Mouse (Mus musculus): ENCODE measurements at regions not wholly inside any gene's neighbourhood (a gene's known extent, or its start where the extent isn't known, plus 50 kb on each side); places are given as distances from the start of the nearest gene placed in this dataset.

GRCm38 (mm10) chr3:153144217-153144616, 162.2 kb upstream of the St6galnac5 start:
- Histone ChIP-seq H3K27ac (ENCODE audit: insufficient read depth, low read depth, low read length, poor library complexity, severe bottlenecking) (no peak overlapping the region), H3K4me1 (ENCODE audit: control insufficient read depth in 2 of 2, insufficient read depth in 2 of 2, low read length in 2 of 2, poor library complexity in 1 of 2) (0 out of 4 replicates have a peak, but pooled peaks cover 0 to 2% of the 10 kb centered on the region in 2 experiments), H3K9ac (ENCODE audit: insufficient read depth, low read depth, low read length, poor library complexity, severe bottlenecking) (no peak overlapping the region), H3K9me3 (ENCODE audit: control insufficient read depth, insufficient read depth, low read depth, low read length) (no peaks in the 10 kb centered on the region), H3K36me3 (ENCODE audit: control insufficient read depth, insufficient read depth, low read length, poor library complexity, severe bottlenecking) (no peaks in the 10 kb centered on the region), H3K4me3 (ENCODE audit: insufficient read depth in 1 of 2, low read depth in 1 of 2, low read length in 2 of 2, poor library complexity in 1 of 2, severe bottlenecking in 1 of 2) (no peak overlapping the region)
- TF ChIP-seq MAFK (IDR thresholded peaks at IDR 0.05; ENCODE audit: insufficient read depth, low read depth, low read length) (no peak), ZC3H11A (IDR thresholded peaks at IDR 0.05; ENCODE audit: borderline replicate concordance, low read depth, low read length) (no peak), ZNF384 (IDR thresholded peaks at IDR 0.05; ENCODE audit: low read depth, low read length) (no peak), HCFC1 (IDR thresholded peaks at IDR 0.05; ENCODE audit: borderline replicate concordance, insufficient read depth, low read length) (no peak), CHD2 (IDR thresholded peaks at IDR 0.05; ENCODE audit: low read depth, low read length) (no peak)
- no peak for DNase-seq (ENCODE audit: low read depth, low spot score)
- in situ Hi-C loops (cut with MboI; ENCODE audit: low sequenced_read_pairs in 2 of 2, unreplicated experiment in 2 of 2): no loop called here

- no peak overlapping the region for H3K27ac ChIP-seq (ENCODE audit: insufficient read depth, low read depth, low read length, poor library complexity, severe bottlenecking)
- in situ Hi-C loops (cut with MboI; ENCODE audit: low sequenced_read_pairs in 2 of 2, unreplicated experiment in 2 of 2): no loop called here
- no peaks in the 10 kb centered on the region for H3K36me3 ChIP-seq (ENCODE audit: control insufficient read depth, insufficient read depth, low read length, poor library complexity, severe bottlenecking)
- no peaks in the 10 kb centered on the region for H3K9me3 ChIP-seq (ENCODE audit: control insufficient read depth, insufficient read depth, low read depth, low read length)
- DNase-seq (ENCODE audit: low read depth, low spot score): no peak
- no peak for TF ChIP-seq ZC3H11A (IDR thresholded peaks at IDR 0.05; ENCODE audit: borderline replicate concordance, low read depth, low read length)
- no peak for TF ChIP-seq ZNF384 (IDR thresholded peaks at IDR 0.05; ENCODE audit: low read depth, low read length)
- TF ChIP-seq MAFK (IDR thresholded peaks at IDR 0.05; ENCODE audit: insufficient read depth, low read depth, low read length): no peak
- no peak for TF ChIP-seq CHD2 (IDR thresholded peaks at IDR 0.05; ENCODE audit: low read depth, low read length)
- no peaks in the 10 kb centered on the region for H3K4me1 ChIP-seq (ENCODE audit: control insufficient read depth in 2 of 2, insufficient read depth in 2 of 2, low read length in 2 of 2, poor library complexity in 1 of 2)
- no peak overlapping the region for H3K4me3 ChIP-seq (ENCODE audit: insufficient read depth in 1 of 2, low read depth in 1 of 2, low read length in 2 of 2, poor library complexity in 1 of 2, severe bottlenecking in 1 of 2)
- no peak overlapping the region for H3K9ac ChIP-seq (ENCODE audit: insufficient read depth, low read depth, low read length, poor library complexity, severe bottlenecking)
Observed at GRCm38 (mm10) chr3:153140985-153141384, 158.9 kb upstream of the St6galnac5 start.

GRCm38 (mm10) chr3:153125335-153125734, 143.3 kb upstream of the St6galnac5 start:
- Histone ChIP-seq H3K4me3 (ENCODE audit: insufficient read depth in 1 of 2, low read depth in 1 of 2, low read length in 2 of 2, poor library complexity in 1 of 2, severe bottlenecking in 1 of 2) (no peak overlapping the region), H3K9me3 (ENCODE audit: control insufficient read depth, insufficient read depth, low read depth, low read length) (no peaks in the 10 kb centered on the region), H3K9ac (ENCODE audit: insufficient read depth, low read depth, low read length, poor library complexity, severe bottlenecking) (no peak overlapping the region), H3K4me1 (ENCODE audit: control insufficient read depth in 2 of 2, insufficient read depth in 2 of 2, low read length in 2 of 2, poor library complexity in 1 of 2) (no peaks in the 10 kb centered on the region), H3K27ac (ENCODE audit: insufficient read depth, low read depth, low read length, poor library complexity, severe bottlenecking) (no peak overlapping the region), H3K36me3 (ENCODE audit: control insufficient read depth, insufficient read depth, low read length, poor library complexity, severe bottlenecking) (no peaks in the 10 kb centered on the region)
- TF ChIP-seq ZC3H11A (IDR thresholded peaks at IDR 0.05; ENCODE audit: borderline replicate concordance, low read depth, low read length): no peak
- no peak for TF ChIP-seq ZNF384 (IDR thresholded peaks at IDR 0.05; ENCODE audit: low read depth, low read length)
- TF ChIP-seq CHD2 (IDR thresholded peaks at IDR 0.05; ENCODE audit: low read depth, low read length): no peak
- TF ChIP-seq MAFK (IDR thresholded peaks at IDR 0.05; ENCODE audit: insufficient read depth, low read depth, low read length): no peak
- TF ChIP-seq HCFC1 (IDR thresholded peaks at IDR 0.05; ENCODE audit: borderline replicate concordance, insufficient read depth, low read length): no peak
- DNase-seq (ENCODE audit: low read depth, low spot score): no peak
- in situ Hi-C loops (cut with MboI; ENCODE audit: low sequenced_read_pairs in 2 of 2, unreplicated experiment in 2 of 2): no loop called here

- Histone ChIP-seq H3K4me3 (ENCODE audit: insufficient read depth in 1 of 2, low read depth in 1 of 2, low read length in 2 of 2, poor library complexity in 1 of 2, severe bottlenecking in 1 of 2) (no peak overlapping the region), H3K9ac (ENCODE audit: insufficient read depth, low read depth, low read length, poor library complexity, severe bottlenecking) (no peak overlapping the region), H3K36me3 (ENCODE audit: control insufficient read depth, insufficient read depth, low read length, poor library complexity, severe bottlenecking) (no peaks in the 10 kb centered on the region), H3K27ac (ENCODE audit: insufficient read depth, low read depth, low read length, poor library complexity, severe bottlenecking) (no peak overlapping the region), H3K9me3 (ENCODE audit: control insufficient read depth, insufficient read depth, low read depth, low read length) (no peaks in the 10 kb centered on the region), H3K4me1 (ENCODE audit: control insufficient read depth in 2 of 2, insufficient read depth in 2 of 2, low read length in 2 of 2, poor library complexity in 1 of 2) (no peaks in the 10 kb centered on the region)
- DNase-seq (ENCODE audit: low read depth, low spot score): no peak
- no peak for TF ChIP-seq ZNF384 (IDR thresholded peaks at IDR 0.05; ENCODE audit: low read depth, low read length)
- TF ChIP-seq HCFC1 (IDR thresholded peaks at IDR 0.05; ENCODE audit: borderline replicate concordance, insufficient read depth, low read length): no peak
- no peak for TF ChIP-seq CHD2 (IDR thresholded peaks at IDR 0.05; ENCODE audit: low read depth, low read length)
- no peak for TF ChIP-seq ZC3H11A (IDR thresholded peaks at IDR 0.05; ENCODE audit: borderline replicate concordance, low read depth, low read length)
- TF ChIP-seq MAFK (IDR thresholded peaks at IDR 0.05; ENCODE audit: insufficient read depth, low read depth, low read length): no peak
- in situ Hi-C loops (cut with MboI; ENCODE audit: low sequenced_read_pairs in 2 of 2, unreplicated experiment in 2 of 2): no loop called here
Observed at GRCm38 (mm10) chr3:153121934-153122333, 139.9 kb upstream of the St6galnac5 start.

- no peak overlapping the region for H3K4me3 ChIP-seq (ENCODE audit: insufficient read depth in 1 of 2, low read depth in 1 of 2, low read length in 2 of 2, poor library complexity in 1 of 2, severe bottlenecking in 1 of 2)
- in situ Hi-C loops (cut with MboI; ENCODE audit: low sequenced_read_pairs in 2 of 2, unreplicated experiment in 2 of 2): no loop called here
- no peaks in the 10 kb centered on the region for H3K9me3 ChIP-seq (ENCODE audit: control insufficient read depth, insufficient read depth, low read depth, low read length)
- H3K27ac ChIP-seq (ENCODE audit: insufficient read depth, low read depth, low read length, poor library complexity, severe bottlenecking): no peak overlapping the region
- H3K9ac ChIP-seq (ENCODE audit: insufficient read depth, low read depth, low read length, poor library complexity, severe bottlenecking): no peak overlapping the region
- H3K4me1 ChIP-seq (ENCODE audit: control insufficient read depth in 2 of 2, insufficient read depth in 2 of 2, low read length in 2 of 2, poor library complexity in 1 of 2): no peaks in the 10 kb centered on the region
- no peaks in the 10 kb centered on the region for H3K36me3 ChIP-seq (ENCODE audit: control insufficient read depth, insufficient read depth, low read length, poor library complexity, severe bottlenecking)
- TF ChIP-seq ZC3H11A (IDR thresholded peaks at IDR 0.05; ENCODE audit: borderline replicate concordance, low read depth, low read length) (no peak), HCFC1 (IDR thresholded peaks at IDR 0.05; ENCODE audit: borderline replicate concordance, insufficient read depth, low read length) (no peak), CHD2 (IDR thresholded peaks at IDR 0.05; ENCODE audit: low read depth, low read length) (no peak), ZNF384 (IDR thresholded peaks at IDR 0.05; ENCODE audit: low read depth, low read length) (no peak), MAFK (IDR thresholded peaks at IDR 0.05; ENCODE audit: insufficient read depth, low read depth, low read length) (no peak)
- DNase-seq (ENCODE audit: low read depth, low spot score): no peak
Observed at GRCm38 (mm10) chr3:153119142-153119541, 137.1 kb upstream of the St6galnac5 start.
